Mouse (Mus musculus): ENCODE measurements around the gene Olfr1247.
"Not testable (repeated sequence)": the region's sequence is repeated elsewhere in the genome, so short reads cannot be mapped to it uniquely, and the experiment has no call there.

Gene Olfr1247

DNA sequence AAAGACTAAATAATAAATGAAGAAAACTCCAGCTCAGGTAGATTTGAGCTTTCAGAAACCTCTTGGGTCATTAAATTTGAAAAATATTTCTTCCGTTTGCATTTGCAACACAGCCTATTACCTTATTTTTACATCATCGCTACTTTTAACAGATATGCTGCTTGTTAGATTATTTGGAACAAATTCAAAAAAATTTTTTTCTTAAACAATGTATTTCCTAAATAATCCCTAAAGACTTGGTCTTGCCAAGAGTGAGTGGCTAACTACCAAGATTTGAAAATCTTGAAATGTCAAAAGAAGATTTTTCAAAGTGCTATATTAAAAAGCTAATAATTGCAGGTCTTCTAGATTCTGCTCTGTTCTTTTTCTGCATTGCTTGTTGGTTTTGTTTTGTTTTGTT lies at the start of gene Olfr1247:
Gene Olfr1247 (minus strand): TSS at position 101 of the 400 bp plus-strand sequence.
- no peak for DNase-seq

- no peak for DNase-seq
These were observed 47.4 kb upstream of the Olfr1247 start, which contains the start of gene Olfr1250 for GRCm38 (mm10) chr2:89661367-89661766. Gene Olfr1250 (minus strand): TSS chr2:89661467.

GRCm38 (mm10) chr2:89634883-89635282 lies 21.0 kb upstream of the Olfr1247 start, which contains the start of gene Olfr1249:
Gene Olfr1249 (minus strand): TSS chr2:89634983.
- DNase-seq = no peak

- not testable (repeated sequence) for DNase-seq
These were observed 4.2 kb upstream of the Olfr1247 start, which contains the start of gene Olfr1248 for GRCm38 (mm10) chr2:89618145-89618544. Gene Olfr1248 (minus strand): TSS chr2:89618245.

GRCm38 (mm10) chr2:89593057-89593456 lies 20.9 kb downstream of the Olfr1247 start, which contains the start of gene Olfr1246:
Gene Olfr1246 (minus strand): TSS chr2:89593157.
- no peak for DNase-seq

DNA sequence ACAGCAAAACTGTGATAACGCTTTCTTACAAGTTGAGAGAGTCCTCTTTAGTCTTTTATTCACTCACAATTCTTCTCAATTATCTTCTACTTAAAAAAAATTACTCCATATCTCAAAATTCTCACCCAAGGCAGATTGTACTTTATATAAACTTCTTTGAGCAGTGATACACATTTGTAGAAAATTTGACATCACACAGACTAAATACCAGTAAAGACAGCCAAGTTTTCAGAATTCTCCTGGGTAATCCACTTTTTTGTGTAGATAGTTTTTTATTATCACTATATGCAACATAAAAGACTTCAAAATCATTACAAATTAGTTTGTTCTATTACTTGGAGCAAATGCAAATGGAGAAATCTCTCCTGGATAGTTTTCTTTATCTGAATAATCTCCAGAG lies 35.6 kb downstream of the Olfr1247 start, which contains the start of gene Olfr1245:
Gene Olfr1245 (minus strand): TSS at position 101 of the 400 bp plus-strand sequence.
- no peak for DNase-seq

- not testable (repeated sequence) for DNase-seq
These were observed 51.2 kb downstream of the Olfr1247 start for GRCm38 (mm10) chr2:89562706-89563105.

All from liver (tissue).